Mouse (Mus musculus) heart, postnatal 4 days (tissue): ENCODE measurements around the gene Ptgs2. TPM values are rescaled to one million over a fixed set of nuclear protein-coding genes. Genes with fewer than 3 reads are reported as not detected.

Experiments
- DNase-seq: peaks from one replicate; pipeline ENCODE4 v3.0.0; 2021
- total RNA-seq, 2 experiments: library from RNA; stranded (reverse); gene quantifications; 2 replicates each; pipeline ENCODE4 v1.2.3; 2021

Ptgs2 gene
- total RNA-seq: under 1 TPM; 0.29 to 0.32 TPM

DNA sequence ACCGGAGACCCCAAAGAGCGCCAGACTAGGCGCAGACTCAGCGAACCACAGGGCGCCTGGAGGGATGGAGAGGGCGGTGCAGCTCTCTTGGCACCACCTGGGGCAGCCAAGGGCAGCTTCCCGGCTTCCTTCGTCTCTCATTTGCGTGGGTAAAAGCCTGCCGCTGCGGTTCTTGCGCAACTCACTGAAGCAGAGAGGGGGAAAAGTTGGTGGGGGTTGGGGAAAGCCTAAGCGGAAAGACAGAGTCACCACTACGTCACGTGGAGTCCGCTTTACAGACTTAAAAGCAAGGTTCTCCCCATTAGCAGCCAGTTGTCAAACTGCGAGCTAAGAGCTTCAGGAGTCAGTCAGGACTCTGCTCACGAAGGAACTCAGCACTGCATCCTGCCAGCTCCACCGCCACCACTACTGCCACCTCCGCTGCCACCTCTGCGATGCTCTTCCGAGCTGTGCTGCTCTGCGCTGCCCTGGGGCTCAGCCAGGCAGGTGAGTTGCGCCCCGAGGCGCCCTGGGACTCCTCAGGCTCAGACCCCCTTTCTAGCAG, at the start of gene Ptgs2:
Gene Ptgs2 (plus strand): TSS at position 242 of the 544 bp plus-strand sequence.
- DNase-seq: peak; percentile 40

DNA sequence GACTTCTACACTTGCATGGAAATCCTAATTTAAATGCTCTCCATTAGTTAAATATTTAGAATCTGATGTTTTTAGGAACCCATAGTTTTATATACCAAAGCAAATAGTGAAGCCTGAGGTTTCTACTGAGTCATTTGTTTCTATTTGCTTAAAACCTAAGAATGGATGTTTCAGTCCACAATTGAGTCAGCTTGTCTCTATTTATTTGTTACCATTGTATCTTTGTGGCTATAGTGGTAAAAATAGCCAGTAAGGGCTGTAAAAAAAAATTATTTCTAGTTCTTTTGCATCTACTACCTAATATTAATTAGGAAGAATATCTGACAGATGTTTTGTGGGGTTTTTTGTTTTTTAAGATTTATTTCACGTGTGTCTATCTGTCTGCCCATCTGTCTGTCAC, 49.6 kb upstream of the Ptgs2 start:
- DNase-seq: no peak

DNA sequence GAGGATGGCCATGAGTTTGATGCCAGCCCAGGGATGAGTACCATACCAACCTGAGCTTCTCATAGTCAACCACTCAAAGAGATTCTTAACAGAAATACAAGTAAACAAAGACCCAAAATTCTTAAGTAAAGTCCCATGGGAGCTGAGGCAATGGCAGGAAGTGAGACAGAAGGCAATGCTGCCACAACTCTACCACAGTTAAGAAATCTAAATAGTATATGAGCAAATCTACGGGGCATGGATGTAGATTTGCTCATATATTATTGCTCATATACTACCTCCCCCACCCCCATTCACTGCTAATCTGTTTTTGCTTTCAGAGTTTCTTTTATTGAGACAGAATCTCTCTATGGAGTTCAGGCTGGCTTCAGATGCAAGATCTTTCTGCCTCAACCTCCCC, 34.1 kb upstream of the Ptgs2 start:
- DNase-seq: no peak

DNA sequence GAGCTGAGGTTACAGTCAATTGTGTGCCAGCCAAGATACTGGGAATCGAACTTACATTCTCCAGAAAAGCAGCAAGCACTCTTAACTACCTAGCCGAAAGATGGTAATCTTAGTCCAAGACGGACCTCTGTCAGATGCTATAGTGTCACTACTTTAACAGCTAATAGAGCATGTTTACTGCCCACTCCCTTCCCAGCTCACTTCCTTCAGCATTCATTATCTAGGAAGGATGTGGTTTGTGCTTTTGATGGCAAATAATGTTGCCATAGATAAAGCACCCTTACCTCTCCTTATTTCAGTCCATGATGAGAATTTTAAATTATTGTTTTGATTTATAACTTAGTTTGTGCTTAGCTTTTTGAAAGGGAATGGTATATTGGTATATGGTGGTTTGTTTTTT, 27.0 kb upstream of the Ptgs2 start:
- DNase-seq: no peak

DNA sequence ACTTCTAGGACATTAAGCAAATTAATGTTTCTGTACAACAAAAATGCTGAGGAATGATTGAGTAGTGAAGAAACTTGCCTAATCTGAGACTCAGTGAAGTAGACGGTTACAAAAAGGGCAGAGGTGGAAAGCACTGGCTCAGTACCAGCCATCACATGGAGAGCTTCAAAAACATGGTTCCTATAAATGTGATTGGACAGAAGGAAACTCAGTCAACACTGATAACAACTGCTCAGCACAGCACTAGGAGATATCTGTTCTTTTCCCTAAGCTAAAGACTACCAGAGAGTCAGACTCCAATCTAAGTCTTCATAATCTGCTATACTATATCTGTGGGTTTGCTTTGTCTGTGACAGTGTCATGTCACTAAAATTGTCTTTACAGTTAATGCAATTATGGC, 25.2 kb upstream of the Ptgs2 start:
- DNase-seq: no peak

DNA sequence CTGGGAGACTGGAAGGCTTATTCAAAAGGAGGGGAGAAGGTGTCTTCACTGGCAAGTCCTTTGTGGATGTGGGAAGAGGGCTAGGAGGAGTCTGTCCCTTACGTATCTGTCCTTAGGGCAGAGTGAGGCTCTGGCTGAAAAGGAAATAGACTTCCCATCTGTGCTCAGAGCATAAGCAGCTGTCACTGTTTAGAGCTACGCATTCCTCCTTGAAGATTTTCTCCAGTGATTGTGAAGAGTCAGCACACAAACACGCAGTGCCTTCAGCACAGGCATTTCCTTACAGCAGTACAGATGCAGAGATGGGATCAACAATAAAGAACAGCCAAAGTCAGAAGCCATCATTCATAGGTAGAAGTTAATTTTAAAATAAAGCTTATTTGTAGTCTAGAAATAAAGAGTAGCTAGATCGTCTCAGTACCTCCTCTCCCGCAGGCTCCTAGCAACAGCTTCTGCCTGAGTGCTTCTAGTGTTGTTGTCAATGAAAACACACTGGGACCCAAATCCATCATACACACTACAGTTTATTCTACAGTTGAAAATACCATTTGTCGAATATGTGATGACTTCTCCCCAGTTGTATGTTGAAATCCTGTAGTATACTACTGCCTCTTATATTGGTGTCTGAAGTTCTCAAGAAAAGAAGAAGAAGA, 10.7 kb upstream of the Ptgs2 start:
- DNase-seq: no peak

DNA sequence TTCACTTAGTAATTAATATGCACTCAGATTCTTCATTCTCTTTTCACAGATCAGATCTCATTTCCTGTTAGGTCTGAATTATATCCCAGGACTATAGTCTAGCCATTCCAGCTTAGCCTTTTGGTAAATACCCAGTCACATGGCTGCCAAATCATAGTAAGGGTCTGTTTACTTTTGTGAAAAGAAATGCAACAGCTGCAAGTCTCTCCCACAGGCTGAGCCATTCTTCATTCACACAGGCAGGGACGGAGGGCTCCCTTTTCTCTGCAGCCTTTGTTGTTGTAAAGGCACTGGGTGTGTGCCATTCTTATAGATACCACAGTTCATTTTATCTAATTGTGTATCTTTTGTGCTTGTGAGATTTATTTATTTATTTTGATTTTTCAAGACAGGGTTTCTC, 9.6 kb upstream of the Ptgs2 start:
- DNase-seq: no peak

DNA sequence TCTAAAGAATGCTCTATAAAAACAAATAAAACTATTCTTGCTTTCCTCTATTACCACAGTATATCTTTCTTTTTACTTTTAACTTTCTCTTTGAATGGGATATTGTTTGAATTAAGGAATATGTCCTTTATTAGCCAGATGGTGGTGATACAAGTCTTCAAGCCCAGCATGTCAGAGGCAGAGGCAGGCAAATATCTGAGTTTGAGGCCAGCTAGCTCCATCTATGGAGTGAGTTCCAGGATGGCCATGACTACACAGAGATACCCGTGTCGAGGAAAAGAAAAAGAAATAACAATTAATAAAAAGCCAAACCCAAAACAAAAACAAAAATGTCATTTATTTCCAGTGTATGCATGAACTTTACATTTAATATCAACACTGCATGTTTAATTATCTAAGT, 2.8 kb upstream of the Ptgs2 start:
- DNase-seq: no peak

DNA sequence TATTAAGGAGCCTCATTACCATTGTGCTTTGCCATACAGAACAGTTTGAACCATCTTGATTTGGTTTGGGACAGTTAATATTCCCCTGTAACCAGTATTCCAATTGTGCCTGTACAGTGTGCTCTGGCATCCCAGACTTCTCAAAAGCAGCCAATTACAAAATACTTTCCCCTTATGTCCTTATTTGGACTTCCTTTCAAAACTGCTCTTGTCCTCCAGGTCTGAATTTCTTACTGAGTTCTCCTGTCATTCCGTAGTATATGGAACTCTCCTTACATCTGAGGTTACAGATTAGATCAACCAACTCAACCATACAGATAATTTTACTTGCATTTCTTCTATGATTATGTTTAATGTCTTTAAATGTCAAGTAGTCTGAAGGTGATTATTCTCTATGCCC, 2.1 kb upstream of the Ptgs2 start:
- no peak for DNase-seq

DNA sequence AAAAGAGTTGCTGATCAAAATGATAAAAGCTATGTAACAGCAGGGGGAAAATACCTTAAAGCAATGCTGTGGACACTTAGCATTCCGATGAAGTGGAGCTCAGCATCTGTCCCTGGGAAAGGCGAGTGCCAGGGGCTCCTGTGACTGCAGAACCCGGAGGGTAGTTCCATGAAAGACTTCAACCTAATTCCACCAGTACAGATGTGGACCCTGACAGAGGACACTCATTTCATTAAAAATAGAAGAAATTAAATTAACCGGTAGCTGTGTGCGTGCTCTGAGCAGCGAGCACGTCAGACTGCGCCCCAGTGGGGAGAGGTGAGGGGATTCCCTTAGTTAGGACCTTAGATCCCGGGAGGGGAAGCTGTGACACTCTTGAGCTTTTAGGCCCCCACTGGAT, 457 bp upstream of the Ptgs2 start:
- no peak for DNase-seq

DNA sequence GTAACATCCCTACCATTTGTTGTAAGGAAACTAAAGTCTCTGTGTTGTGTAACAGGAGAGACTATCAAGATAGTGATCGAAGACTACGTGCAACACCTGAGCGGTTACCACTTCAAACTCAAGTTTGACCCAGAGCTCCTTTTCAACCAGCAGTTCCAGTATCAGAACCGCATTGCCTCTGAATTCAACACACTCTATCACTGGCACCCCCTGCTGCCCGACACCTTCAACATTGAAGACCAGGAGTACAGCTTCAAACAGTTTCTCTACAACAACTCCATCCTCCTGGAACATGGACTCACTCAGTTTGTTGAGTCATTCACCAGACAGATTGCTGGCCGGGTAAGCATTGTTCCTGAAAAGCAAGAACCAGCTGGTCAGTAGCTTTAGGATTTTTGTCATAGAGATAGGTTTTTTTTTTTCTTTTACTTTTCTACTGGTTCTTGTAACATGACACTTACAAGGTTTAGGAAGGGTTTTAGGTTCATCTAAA, 4.4 kb downstream of the Ptgs2 start:
- no peak for DNase-seq

DNA sequence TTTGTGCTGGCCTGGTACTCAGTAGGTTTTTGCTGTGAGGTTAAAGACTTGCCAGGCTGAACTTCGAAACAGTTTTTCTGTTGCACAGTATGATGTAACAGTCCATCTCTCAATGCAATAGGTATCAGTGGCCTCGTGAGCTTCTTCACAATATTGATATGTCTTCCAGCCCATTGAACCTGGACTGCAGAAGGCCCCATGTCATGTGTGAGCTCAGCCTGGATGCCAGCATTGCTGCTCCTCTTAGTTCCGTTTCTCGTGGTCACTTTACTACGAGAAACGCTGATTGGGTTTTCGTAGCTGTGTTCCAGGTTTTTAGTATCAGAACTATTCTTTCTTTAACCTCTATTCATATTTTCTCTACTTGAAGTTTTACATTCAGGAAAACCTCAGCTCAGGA, 6.9 kb downstream of the Ptgs2 start:
- DNase-seq: no peak

DNA sequence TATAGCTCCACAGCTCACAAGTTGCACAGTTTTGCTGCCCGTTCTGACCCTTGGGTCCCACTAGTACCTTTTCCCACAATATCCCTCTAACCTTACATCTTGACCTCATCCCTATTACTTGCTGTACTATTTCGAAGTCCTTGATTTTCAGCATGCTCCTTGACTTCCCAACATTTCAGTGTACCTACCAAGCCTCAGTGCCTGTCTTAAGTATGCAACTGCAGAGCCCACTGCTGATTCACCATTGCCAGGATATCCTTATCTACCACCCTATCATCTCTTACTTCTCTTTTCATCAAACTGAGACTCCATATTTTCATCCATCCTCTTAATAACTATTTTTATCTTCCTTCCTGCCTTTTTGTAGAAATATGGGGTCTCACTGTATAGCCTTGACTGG, 9.8 kb downstream of the Ptgs2 start:
- no peak for DNase-seq

DNA sequence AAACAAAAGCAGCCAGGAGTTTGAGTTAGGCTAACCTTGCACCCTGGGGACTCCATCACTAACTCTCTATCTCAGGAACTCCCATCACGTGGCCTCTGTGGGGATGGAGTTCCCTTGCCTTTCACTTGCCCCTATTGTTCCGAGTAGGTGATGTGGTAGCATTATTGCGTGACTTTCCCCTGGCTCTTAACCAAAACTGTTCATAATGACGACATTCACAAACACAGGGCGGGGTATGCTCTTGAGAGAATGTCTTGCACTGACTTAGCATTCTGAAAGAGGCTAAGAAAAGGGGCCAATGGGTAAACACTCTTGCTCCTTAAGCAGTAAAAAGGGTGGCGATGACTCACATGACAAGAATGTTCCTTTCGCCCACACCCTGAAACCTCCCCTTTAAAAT, 15.5 kb downstream of the Ptgs2 start:
- DNase-seq: no peak

DNA sequence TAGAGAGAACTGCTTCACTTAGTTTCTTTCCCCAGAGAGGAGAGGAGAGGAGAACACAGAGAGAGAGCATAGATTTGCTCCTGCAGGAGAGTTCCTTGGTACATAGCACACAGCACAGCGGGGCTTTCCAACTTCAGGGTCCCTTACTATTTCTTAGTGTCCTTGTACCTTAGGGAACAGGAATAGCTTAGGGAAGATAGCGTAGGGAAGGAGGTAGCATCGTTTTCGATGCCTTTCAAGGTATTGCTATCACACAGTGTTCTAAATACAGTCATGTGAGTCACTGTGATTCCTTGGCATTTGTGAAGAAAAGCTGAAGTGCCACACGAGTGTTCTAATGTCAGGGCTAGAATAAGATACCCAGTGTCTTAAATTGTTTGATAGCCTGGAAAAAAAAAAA, 18.5 kb downstream of the Ptgs2 start:
- DNase-seq: no peak

DNA sequence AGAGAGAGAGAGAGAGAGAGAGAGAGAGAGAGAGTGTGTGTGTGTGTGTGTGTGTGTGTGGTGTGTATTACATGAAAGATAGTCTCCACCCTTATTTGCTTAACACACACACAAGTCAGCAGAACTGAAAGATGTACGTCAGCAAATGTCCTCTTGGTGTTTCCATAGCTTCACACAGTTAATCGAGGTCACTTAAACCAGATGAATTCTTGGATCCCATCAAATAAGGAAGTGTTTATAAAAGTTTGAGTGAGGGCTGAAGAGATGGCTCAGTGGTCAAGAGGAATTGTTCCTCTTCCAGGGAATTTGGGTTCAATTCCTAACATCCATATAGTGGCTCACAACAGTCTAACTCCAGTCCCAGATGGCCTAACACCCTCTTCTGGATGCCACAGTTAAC, 25.7 kb downstream of the Ptgs2 start:
- no peak for DNase-seq

DNA sequence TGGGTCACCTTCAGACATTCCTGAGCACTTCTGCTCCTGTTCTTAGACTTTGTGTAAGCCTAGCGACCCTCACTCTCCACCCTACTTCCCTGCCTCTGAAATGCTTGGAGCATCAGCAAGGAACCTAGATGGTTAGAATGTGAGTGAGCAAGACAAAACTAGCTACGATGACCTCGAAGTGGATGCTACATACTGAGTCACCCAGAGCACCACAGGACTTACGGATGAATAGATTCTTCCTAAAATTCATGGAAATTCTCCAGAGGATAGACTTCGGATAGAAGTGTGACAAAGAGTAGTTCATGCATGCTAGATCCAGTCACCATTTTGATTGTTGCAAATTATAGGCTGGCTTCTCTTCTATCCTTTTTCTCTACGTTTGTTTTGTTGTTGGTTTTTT, 30.2 kb downstream of the Ptgs2 start:
- DNase-seq: no peak

DNA sequence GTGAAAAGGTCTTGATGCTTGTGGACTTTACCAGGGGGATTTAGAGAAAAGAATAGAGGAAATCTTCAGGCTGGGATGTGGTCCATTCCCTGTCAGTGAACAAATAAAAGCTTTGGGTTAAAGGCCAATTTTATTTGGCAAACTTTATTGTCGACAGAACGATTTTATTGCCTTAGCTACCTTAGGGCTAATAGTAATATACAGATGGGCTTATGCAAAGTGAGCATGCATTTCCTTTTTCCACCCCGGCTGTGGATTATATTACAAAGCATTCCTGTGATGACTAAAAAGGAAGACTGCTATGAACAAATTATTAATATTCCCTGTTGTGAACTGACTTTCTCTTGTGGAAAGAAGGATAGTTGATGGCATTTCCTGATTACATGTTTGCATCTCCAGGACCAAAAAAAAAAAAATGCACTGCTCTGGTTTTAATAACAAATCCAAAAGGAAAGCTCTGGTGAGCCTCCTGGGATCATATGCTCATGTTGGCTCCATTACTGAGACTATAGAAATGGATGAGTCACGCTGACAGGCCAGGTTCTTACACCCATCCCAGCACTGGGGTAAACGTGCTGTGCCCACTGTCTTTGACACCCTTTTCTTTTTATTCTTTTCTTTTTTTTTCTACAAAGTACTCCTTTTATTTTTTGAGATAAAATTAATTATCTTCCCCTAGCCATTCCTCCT, 30.9 kb downstream of the Ptgs2 start:
- no peak for DNase-seq

DNA sequence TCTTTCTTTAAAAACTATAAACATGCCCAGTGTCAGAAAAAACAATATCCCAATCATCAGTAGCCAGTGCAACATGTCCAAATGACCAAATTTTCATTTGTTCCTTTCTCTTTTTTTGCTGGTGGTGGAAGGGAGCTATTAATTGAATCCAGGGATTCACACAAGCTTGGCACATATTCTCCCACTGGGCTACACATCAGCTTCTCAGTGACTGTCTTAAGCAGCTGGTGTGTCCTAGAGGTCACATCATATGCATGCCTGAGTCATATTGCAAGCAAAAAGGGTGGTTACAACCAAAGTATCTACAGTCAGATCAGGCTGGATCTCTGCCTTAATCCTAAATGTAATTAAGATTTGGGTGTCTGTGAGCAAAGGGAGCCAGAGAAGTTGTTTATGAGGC, 35.5 kb downstream of the Ptgs2 start:
- DNase-seq: no peak

DNA sequence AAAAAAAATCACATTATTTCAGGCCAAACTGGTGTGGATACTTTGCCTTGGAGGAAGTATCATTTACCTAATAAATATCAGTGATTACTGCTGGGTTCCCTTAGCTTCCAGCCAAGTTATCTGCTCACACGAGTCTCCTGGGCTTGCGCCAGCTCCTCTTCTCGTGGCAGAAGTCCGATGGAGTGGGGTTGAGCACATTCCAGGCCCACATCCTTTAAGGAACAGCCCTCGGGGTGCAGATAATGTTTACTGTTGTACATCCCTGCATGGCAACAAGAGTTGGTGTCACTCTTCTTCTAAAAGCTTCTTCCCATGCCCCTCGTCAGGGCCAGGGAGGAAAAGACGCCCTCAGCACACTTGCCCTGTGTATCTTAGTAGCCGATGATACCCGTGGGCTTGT, 39.9 kb downstream of the Ptgs2 start:
- no peak for DNase-seq

DNA sequence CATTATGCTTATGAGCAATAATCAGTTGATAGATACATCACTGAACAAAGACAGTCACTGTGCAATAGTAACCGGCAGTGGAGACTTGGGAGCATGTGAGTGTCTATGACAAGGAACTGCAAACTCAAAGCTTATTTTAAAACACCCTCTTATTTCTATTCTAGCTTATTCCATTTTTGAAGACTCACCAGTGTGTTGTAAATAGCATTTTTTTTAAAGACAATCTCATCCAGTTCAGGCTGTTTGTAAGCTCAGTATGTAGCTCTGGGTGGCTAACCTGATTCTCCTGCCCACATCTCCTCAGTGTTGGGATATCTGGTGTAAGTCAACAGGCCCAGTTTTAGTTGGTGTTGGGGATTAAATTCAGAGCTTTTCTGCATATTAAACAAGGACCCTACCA, 42.1 kb downstream of the Ptgs2 start:
- no peak for DNase-seq

DNA sequence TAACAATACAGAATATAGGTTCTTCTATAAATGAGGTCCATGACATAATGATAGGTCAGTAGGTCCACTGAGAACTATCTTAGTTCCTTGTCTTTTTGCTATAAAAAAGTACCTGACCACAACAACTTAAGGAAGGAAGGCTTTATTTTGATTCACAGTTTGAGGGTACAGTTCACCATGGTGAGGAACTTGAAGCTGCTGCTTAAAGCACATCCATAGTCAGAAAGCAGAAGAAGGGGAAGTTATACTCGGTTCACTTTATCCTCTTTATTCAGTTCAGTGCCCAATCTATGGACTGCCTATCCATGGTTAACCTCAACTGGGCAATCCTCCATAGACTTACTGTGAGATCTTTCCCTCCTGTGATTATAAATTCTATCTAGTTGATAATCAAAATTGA, 43.7 kb downstream of the Ptgs2 start:
- DNase-seq: no peak

DNA sequence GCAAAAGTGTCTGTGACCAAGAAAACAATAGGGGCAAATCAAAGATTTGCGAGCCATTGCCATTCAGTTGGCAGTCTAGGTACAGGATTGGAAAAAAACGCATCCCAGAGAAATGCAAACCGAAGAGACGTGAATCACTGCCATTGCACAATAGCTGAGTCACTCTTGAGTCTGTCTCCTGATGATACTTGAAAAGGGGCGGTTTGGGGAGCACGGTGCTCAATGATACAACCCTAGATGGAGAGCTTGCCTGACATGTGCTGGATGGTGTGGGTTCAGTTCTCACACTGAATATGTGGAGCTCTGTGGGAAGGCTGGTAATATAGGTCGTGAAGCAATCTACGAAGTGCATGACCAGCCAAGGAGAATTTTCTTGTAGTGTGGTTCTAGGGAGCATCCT, 45.2 kb downstream of the Ptgs2 start:
- DNase-seq: no peak

DNA sequence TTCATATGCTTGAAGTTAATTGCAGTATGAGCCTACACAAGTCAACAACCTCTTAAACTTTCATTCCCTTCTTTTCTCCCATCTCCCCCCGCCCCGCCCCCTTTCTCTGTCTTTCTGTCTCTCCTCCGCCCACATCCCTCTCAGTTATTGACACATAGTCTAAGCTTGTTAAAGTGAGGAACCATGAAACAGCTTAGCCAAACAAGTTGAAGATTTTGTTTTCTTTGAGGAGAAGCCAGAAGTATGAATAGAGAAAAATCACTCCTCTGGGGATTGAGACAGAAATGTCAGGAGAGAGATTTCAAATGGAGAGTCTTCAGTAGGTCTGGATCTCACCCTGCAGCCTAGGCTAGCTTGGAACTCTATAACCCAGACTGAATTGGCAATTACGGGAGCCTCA, 47.4 kb downstream of the Ptgs2 start:
- DNase-seq: no peak
